Mouse (Mus musculus) right cerebral cortex, postnatal 25 days (tissue): ENCODE results near the gene Mrpl34.

Experiments used
- DNase-seq: peaks from one replicate; pipeline ENCODE4 v3.0.0; 2022

The Mrpl34 gene

DNA sequence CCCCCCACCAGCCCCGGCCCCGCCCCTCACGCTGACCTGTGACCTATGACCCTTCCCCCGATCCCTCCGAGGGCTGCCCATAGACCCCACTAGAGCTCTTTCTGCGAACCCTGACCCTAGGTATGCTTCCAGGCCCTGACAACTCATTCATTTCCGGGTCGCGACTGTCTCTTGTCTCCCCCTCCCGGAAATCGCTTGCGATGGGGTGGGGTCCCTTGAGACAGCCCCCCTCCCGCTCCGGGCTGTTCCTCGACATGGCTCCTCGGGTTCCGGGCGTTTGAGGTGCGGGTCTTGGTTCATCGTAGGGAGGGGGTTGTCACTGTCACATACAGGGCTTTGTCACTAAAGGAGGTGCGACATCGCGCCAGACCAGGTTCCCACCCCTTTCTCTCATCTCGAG lies 4.7 kb downstream of the Mrpl34 start:
- peak; percentile 62 for DNase-seq

DNA sequence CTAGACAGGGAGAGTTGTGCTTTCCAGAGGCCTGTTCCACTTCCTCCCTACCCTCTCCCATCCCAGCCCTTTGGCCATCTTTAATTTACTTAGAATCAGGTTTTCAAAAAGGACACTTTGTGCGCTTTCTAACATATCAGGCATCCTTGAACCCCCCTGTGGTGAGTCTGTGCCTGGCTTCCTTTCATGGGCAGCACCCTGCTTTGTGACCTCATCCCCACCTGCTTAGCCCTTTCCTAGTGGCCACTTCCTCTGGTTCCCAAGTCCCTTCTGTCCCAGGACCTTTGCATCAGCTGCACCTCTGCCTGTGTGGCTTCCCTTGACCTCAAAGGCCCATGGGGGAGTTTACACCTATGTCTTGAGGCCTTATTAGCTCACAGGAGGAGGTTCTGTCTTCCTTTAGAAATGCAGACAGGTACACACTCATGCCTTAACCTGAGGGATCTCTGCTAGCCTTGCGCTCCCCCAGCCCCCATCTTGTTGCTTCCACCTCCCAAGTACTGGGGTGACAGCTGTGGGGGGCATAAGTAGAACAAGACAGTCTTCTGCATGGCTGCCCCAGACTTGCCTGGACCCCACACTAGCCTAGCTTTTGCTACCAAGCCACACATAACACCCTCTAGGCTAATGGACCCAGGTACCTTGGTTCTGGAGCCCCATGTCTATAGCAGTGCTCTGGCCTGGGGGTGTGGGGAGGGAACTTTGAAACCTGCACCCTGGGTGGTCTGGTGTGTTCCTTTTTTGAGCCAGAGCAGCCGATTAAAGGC lies 5.6 kb downstream of the Mrpl34 start:
- no peak for DNase-seq

DNA sequence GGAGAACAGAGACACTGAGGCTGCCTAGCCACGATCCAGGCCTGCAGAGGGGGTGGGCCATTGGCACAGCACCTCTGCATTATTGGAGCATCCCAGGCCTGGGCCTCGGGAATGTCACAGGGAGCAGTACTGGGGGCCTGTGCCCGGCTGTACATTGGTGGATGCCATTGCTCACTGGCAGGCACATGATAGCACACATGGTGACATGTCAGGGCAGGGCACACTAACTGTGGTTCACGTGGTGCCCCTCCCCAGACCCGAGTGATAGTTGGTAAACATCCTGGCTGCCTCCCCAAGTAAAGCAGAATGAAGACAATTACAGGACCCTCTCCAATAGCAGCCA lies 6.1 kb downstream of the Mrpl34 start:
- DNase-seq: no peak

DNA sequence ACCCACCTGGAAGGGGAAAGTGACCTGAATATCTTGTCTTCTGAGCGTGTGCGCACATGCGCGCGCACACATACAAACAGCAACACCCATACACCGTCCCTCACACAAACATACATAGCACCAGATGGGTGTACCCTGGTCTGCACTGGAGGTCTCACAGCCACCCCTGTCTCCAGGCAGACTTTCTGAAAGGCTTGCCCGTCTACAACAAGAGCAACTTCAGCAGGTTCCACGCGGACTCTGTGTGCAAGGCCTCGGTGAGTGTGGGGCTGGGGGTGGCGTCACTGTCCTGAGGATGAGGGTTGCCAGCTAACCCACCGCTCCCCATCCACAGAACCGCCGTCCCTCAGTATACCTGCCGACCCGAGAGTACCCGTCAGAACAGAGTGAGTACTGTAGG lies 7.1 kb downstream of the Mrpl34 start:
- no peak for DNase-seq

DNA sequence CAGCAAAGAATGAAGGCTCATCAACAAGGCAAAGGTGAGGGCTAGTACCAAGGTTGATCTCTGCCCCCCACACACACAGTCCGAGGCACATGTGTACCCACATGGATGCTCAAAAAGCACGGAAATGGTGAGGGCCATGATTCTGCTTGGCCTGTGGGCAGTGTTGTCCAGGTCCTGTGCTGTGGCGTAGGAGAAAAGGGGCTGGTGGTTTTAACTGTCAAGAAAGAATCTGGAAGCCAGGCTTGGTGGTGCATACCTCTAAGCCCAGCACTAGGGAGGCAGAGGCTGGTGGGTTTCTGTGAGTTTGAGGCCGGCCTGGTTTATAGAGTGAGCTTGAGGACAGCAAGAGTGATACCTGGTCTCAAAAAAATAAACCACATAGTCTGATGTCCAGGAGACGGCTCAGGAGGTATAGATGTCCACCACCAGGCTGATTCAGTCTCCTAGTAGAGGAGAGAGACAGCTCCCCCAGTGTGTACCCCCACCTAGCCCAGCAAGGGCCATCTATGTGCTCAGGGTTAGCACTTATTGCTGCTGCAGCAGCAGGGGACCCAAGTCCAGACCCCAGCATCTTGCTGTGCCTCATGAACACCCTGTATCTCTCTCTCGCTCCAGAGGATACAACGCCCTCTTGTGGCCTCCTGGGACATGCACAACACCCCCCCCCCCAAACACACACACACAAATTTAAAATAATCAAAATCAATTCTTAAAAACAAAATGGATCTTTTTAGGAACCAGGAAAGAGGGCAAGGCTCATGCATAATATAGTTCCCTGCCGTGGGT lies 8.0 kb downstream of the Mrpl34 start:
- DNase-seq: no peak

DNA sequence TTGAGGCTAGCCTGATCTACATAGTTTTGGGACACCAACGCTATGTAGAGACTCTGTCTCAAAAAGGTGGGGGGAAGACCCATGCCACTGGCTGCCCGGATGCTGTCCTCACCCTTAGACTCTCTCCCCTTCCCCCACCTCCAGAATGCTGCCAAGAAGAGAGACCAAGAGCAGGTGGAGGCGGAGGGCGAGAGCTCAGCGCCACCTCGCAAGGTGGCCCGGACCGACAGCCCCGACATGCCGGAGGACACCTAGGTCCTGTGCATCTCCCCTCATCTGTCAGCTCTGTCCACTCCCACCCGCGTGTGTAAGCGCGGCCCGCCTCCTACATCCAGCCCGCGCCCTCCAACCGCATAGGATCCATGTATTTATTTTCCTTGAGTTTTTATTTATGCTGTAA lies 9.6 kb downstream of the Mrpl34 start:
- DNase-seq: no peak

DNA sequence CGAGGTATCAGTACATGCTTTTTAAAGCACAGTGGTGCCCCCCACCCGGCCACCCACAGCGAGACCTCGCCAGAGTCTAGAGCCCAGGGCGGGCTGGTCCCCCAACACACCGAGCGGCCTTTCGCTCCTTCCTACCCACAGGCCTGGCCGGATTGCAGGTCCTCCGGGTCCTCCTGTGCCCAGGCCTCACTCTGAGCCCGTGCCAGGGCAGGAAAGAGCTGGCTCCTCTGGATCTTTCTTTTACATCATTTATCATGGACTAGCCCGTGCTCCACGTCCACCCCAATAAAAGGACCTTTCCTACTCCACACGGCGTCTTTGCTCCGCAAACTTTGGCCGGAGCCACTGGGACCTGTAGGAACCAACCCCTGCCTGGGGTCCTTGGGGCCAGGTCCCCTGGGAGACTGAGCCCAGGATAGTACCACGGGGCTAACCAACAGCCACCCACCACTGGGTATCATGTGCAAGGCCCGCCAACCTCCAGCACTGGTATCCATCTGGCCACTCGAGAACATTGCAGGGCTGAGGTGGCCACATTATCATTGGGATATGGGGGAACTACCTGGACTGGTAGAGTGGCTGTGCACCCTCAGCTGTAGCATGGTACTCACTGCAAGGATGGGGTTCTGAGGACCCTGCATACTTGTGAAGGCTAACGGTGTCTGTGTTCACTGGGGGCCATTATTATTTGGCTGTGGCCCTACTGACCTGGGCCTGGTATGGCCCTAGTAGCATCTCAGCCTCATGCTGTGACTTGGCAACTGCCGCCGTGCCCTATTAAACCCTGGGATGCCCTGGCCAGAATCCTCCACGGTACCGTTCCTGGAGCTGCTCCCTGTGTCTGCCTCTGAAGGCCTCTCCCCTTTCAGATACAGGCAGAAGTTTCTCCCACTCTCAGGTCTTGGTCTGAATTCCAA lies 10.3 kb downstream of the Mrpl34 start:
- no peak for DNase-seq

DNA sequence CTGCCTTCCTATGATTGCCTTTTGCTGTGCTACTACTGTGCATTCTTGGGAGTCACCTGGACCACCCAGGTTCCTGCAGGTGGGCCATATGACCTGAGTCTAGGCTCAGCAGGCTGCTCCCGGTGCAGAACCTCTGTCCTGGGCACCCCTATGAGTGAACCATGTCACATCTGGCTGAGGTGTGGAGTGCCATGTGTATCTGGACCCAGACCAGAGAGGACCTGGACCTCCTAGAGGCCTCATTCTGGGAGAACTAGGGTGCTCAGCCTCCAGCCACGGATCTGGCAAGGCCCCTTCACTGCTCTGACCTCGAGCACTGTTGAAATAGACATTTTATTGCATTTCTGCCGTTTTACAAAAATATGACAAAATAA lies 10.9 kb downstream of the Mrpl34 start:
- DNase-seq: no peak

DNA sequence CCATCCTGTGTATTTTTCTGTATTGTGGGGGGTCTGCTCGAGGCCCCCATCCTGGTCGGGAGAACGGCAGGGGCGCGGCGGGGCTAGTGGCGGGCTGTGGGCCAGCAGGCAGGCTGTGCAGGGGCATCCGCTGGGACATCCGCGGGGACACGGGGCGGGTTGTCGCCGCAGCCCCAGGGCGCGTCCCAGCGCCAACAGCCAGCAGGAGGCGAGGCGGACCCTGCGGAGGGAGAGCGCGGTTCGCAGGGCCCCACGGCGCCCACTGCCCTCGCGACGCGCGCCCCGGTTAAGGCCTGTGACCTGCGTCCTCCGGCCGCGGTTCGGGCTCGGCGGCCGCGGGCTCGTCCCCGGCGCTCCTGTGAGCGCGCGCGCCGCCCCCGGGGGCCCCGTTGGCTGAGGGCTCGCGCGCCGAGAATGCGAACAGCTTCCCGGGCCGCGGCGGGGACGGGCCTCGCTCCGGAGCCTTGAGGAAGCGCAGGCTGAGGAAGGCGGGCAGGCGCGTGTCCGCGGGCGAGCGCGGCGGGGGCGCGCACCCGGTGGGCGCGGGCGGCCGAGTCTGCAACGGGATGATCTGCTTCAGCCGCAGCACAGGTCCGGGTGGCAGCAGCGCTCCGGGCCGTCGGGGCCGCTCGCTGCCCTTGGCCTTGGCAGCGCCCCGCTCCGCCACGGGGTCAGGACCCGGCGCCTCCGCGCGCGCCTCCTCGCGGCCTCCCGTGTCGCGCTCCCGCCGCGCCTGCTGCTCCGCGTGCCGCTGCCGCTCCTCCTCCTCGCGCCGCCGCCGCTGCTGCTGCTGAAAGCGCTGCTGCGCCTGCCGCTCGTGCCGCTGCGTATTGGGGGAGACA lies 11.6 kb downstream of the Mrpl34 start:
- peak; percentile 85 for DNase-seq

DNA sequence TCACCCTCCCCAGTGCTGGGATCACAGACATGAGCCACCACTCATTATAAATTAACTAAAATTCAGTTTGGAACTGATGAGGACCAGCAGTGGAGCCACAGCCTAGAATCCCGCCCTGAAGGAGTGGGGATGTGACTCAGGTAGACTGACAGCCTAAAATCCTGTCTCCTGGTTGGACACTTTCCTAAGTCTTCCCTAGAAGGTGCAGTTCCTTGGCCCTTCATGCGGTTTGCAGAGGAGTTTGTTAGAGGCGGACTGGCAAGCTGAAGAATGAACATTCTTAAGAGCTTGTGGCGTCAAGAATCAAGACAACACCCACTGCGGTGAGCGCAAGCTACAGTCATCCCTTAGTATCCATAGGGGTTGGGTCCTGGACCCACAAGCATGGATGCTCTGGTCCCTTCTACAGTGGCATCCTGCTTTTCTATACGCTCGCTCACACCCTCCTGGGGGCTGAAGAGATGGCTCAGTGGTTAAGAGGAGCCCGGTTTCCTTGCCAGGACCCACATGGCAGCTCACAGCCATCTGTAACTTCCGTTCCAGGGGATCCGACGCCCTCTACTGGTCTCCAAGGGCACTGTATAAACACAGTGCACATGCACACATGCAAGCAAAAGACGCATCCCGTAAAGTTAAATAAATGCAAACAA lies 12.6 kb downstream of the Mrpl34 start:
- DNase-seq: no peak

DNA sequence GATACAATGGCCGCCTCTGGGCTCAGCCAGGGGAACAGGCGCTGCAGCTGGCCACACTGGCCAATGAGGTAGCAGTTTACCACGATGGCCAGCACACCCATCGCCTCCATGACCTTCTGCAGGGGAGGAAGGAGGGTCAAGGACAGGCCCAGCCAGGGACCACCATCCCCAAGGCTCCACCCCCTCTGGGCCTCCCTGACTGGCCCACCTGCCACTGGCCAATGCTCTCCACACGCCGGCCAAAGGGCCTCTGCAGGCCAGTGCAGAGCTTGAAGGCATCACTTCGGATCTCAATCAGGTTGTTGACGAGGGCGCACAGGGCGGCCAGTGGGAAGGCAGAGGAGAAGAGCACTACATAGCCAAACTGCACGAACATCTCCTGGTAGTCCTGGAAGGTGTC lies 14.2 kb downstream of the Mrpl34 start:
- DNase-seq: no peak

DNA sequence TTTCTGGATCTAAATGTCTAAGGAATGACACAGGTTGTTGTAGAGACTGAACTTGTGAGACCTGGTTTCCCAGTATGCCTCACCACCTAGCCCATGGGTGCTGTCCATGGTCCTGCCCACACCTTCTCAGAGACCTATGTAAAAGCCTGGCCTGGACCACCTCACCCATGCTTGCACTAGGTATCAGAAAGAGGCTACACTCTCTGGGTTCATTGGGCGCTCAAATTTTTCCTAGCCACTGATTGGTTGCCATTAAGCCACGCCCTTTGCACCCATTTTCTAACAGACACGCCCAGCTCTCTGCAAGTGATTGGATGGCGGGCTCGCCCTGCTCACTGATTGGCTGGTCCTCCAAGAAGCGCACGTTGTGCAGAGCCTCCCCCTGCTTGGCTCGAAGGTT lies 19.2 kb downstream of the Mrpl34 start:
- no peak for DNase-seq

DNA sequence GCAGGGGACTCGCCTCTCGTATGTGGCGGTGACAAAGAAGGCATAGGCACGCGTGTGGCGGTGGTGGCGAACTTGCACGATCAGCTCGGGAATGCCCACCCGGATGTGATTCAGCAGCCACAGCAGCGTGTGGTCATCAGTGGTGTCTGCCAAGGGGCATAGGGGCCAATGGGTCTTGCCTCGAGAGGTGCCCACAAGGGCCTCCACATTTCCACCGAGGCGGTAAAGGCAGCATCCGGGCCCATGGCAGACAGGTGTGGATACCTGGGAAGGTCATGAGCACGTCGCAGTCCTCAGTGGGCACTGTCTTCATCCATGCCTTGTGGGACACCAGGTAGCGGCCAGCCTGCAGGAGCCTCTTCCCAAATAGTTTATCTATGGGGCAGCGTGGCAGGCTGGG lies 20.0 kb downstream of the Mrpl34 start:
- DNase-seq: no peak

DNA sequence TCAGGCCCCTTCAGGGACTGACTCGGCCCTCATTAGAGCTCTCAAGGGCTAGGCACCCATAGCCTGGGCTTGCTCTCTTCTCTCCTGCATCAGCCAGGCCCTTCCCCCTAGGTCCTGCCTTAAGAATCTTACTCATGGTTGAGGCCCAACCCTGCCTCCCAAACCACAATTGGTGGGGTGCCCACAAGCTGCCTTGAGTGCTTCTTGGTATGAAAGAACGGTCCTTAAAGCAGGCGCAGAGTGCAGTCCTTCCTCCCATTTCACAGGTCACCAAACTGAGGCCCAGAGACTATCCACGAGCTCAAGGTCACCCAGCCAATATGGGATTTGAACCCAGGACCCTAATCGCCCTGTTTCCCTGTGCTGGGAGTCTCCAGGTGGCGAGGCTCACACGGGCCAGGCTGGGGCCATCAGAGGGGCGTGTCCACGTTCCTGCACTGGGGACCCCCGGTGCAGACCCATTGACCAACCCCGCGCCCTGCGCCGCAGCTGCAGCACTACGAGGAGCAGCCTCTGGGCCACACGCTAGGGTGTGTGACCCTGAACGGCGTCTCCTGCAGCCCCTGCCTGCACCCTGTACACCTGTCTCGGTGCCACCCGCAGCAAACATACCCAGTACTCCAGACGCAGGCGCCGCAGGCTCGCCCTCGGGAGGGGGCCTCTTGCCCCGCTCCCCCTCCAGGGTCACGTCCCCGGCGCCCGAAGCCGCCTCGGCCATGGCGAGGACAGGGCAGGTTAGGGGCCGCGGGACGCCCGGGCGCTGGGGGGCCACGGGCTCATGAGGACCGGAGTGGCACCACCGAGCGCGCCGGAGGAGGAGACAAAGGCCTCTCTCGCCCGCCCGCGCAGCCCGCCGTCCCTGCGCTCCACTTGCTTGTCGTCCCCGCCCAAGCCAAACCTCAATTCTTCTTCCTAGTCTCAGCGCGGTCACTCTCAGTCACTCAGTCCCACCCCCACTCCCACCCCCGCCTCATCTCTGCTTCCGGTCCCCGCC lies 20.7 kb downstream of the Mrpl34 start, which contains the start of gene Ano8:
Gene Ano8, minus strand, starts transcription at position 822 of the 994 bp plus-strand sequence.
- peak; percentile 90 for DNase-seq

DNA sequence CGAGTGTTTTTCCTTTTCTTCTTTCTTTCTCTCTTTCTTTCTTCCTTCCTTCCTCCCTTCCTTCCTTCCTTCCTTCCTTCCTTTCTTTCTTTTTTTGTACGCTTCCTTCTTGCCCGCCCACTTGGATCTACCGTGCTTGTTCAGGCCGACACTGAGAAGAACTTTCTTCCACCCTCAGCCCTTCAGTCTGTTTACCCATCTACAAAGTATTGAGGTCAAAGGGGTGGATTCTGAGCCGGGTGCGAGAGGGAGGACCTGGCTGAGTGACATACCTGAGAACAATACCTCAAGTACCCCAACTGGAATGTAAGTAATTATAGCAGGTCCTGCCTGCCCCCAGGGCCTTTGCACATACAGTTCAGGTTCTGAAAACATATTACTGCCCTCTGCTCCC lies 21.4 kb downstream of the Mrpl34 start:
- no peak for DNase-seq

DNA sequence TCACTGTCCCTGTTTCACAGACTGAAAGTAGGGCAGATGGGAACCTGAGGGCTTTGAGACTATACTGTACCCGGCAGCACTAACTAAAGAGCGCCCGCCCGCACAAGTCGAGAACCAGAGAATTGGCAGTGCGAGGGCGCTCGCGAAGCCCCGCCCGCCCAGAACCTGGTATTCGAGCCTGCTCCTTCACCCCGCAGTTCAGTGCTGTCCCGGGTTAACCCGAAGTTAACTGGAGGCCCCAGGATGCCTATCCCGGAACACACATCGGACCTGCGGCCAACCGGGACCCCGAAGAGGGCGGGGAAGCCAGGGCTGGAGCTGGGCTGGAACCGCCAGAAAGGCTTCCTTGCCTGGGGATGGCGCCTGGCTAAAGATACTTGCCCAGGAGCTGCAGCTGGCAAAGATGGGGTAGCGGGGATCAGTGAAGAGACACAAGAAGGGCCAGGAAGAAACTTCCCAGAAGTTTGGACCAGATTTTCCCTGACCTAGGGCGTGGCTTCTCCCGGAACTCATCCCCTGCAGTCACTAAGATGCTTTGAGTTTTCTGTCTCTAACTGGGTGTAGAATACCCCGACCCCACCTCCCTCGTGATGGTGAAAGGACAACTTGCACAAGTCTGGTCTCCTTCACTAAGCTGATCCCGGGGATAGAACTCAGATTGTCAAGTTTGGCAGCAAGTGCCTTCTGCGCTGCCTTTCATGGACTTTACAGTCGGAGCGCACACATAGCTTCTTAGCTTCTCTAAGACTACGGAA lies 23.1 kb downstream of the Mrpl34 start, which contains the start of gene Gtpbp3:
Gene Gtpbp3, plus strand, starts transcription at position 413 of the 755 bp plus-strand sequence.
- DNase-seq: peak; percentile 84

DNA sequence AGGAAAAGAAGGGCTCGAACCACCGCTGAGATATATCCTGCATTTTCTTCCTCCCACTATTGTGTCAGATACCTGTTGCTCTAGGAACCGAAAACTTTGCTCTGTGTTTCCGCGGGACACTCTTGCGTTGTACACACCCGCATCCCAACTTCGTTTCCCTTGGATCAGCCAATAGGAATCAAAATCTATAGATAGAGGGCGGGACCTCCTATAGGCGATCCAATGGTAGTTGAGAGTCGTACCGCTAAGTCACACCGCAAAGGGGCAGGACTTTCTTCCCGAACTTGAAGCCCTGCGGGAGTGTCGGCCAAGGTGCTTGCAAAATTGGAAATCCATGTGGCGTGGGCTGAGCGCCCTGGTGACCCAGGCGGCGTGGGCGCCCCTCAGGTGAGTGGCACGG lies 23.7 kb downstream of the Mrpl34 start:
- DNase-seq: peak; percentile 82

DNA sequence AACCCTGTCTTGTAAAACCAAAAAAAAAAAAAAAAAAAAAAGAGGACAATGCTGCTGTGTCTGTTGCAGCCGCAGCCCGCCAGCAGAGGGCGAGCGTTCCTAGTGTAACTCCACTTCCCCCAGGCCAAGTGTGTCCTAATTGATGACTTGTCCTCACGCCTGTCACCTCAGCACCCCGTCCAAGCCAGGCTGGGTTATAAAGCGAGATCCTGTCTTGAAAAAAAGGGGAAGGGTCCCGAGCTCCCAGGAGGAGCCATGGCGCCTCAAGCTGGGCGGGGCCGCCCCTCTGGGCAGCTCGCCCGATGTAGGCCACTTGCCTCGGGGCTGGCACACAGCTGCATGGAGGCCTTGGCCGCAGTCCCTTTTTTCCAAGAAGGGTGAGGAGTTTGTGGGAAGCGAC lies 30.3 kb downstream of the Mrpl34 start:
- peak; percentile 77 for DNase-seq

DNA sequence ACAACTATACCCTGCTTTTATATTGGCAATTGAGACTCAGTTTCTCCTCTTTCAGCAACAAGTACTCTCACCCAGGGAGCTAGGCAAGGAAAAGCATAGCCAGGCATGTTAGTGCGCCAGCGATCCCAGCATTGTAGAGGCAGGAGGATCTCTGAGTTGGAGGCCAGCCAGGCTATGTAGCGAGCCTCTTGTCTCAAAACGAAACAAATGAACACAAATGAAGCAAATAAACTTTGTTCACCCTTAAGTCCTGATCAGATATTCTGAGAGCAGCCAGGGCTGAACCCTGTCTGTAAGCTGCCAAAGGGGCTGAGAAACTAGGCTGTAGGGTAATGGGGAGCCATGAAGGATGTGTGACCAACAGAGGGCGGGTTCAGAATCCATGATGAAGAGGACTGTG lies 31.1 kb downstream of the Mrpl34 start:
- DNase-seq: no peak

DNA sequence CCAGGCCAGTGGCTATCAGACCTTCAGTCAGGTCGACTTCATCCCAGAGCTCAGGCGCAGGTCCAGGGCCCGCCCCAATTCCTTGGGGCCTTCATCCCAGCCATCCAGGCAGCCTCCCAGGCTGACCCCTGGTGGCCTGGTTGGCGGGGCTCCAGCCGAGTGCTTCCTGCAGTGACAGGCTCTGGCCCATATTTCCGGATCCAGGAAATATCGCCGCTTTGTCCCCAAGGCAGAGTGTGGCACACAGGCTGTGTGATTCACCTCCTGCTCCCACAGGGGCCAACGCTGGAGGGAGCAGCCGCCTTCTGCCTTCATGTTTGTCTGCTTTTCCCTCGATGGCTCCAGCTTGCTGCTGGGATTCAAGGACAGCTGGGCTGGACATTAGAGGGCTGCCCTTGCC lies 31.7 kb downstream of the Mrpl34 start:
- no peak for DNase-seq
